Mouse (Mus musculus): Measurements from ENCODE around the gene Tmbim4. TPM values are rescaled to one million over a fixed set of nuclear protein-coding genes. Genes with fewer than 3 reads are reported as not detected.
A peak's percentile ranks its signal among the peaks of the same experiment; 100 is the strongest.

Gene Tmbim4
- 109 and 118 TPM in 2 replicates for polyA plus RNA-seq (2015; fragmentation: Nextera tagmentation; extraction: Ambion mirVana)

DNA sequence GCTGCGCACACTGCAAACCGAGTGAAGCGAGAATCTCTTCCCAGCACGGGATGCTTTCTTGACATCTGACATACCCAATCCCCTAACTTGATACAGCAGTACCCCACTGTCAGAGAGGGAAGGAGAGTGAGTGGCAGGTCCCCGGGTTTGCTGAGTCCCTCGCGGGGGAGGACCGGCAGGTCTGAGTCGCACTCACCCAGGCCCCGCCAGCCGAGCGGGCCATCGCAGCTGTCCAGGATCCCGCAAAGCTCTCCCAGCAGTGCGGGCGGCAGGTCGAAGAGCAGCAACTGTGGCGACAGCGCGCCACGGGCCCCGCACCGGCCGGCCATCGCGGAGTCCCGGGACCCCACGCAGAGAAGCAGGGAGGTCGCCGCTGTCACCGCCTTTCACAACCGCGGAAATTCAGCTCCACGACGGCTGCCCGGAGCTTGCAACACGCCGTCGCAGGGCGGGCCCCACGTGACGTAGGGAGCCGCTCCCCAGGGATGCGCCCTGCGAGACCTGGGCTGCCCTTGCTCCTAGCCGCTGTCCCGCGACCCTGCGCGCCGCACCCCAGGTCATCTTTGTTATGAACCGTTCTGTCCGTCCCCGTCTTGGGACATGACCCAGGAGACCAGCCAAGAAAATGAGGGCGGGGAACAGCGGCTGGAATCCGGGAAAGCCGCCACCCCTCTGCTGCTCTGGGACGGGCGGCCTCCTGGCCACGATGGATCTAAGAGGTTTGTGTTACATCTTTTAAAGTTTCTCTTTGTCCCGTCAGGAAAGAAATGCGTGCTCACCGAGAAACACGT, at the start of gene Tmbim4:
Tmbim4 (plus strand) TSS at position 460 of the 791 bp plus-strand sequence.
- H3K4me1 ChIP-seq (ENCODE audit: control insufficient read depth, insufficient read depth, low read depth, low read length): peaks cover 9% of the 10 kb centered on the region
- peaks cover 4% of the 10 kb centered on the region for H3K27me3 ChIP-seq (replicated peaks; ENCODE audit: control insufficient read depth, insufficient read depth, low read length)
- H3K9me3 ChIP-seq (ENCODE audit: control insufficient read depth, low read length): no peaks in the 10 kb centered on the region
- peak within 1 kb of the TSS; percentile 63 for H3K9ac ChIP-seq (ENCODE audit: low read depth, low read length)
- ATAC-seq: peak; percentile 20; the same call in 1 of the 2 replicates
- WGBS: under 1% methylated on average over 64 of the region's 65 CpGs
- peak within 1 kb of the TSS; percentile 87 for H3K4me2 ChIP-seq (ENCODE audit: low read length)
- peak within 1 kb of the TSS; percentile 48 for H3K4me3 ChIP-seq (ENCODE audit: low read length)
- H3K27ac ChIP-seq (ENCODE audit: low read depth, low read length): no peak within 1 kb of the TSS
- H3K36me3 ChIP-seq (ENCODE audit: control insufficient read depth, insufficient read depth, low read length): no peaks in the 10 kb centered on the region

DNA sequence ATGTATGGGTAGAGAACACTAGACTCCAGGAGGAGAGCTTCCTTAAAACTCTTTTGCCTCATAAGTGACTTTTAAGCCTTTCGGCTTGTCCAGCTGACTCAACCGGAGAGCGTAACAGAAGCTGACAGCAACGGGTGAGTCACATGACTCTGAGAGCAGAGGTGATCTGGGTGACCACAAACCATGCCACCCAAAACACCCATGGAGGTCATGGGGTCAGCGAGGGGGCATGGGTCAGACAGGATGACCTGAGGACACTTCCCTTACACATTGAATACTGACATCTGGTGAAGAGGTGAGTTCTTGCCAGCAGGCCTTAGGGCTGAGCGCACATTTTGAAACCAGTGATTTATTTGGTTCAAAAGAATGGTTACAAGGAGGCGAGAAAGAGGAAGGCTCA, 49.7 kb upstream of the Tmbim4 start:
- no peak overlapping the region for H3K27ac ChIP-seq (ENCODE audit: low read depth, low read length)
- H3K36me3 ChIP-seq (ENCODE audit: control insufficient read depth, insufficient read depth, low read length): no peaks in the 10 kb centered on the region
- H3K4me1 ChIP-seq (ENCODE audit: control insufficient read depth, insufficient read depth, low read depth, low read length): no peaks in the 10 kb centered on the region
- WGBS: 97% methylated on average over 7 of the region's 7 CpGs
- no peak overlapping the region for H3K4me3 ChIP-seq (ENCODE audit: low read length)
- H3K9ac ChIP-seq (ENCODE audit: low read depth, low read length): no peak overlapping the region
- H3K9me3 ChIP-seq (ENCODE audit: control insufficient read depth, low read length): peaks cover 6% of the 10 kb centered on the region
- no peaks in the 10 kb centered on the region for H3K27me3 ChIP-seq (replicated peaks; ENCODE audit: control insufficient read depth, insufficient read depth, low read length)
- H3K4me2 ChIP-seq (ENCODE audit: low read length): no peak overlapping the region
- no peak for ATAC-seq

DNA sequence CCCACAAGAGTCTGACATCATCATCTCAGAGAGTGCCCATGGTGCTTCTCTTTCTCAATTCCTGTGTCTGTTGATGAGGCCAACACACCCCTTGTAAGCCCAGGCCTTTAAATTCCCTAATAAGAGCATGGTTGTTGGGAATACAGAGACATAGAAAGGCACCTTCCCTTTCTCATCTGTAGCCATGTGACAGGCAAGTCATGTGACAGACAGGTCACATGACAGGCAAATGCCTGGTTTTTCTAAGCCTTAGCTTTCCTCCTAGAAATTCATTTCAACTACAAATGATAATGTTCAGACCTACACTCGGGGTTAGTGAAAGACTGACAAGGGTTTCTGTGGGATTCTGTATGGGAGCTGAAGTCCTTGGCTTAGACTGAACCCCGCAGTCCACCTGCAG, 47.5 kb upstream of the Tmbim4 start:
- Histone ChIP-seq H3K9me3 (ENCODE audit: control insufficient read depth, low read length) (peaks cover 6% of the 10 kb centered on the region), H3K9ac (ENCODE audit: low read depth, low read length) (no peak overlapping the region), H3K27me3 (replicated peaks; ENCODE audit: control insufficient read depth, insufficient read depth, low read length) (no peaks in the 10 kb centered on the region), H3K36me3 (ENCODE audit: control insufficient read depth, insufficient read depth, low read length) (no peaks in the 10 kb centered on the region), H3K4me2 (ENCODE audit: low read length) (no peak overlapping the region), H3K4me1 (ENCODE audit: control insufficient read depth, insufficient read depth, low read depth, low read length) (no peaks in the 10 kb centered on the region), H3K4me3 (ENCODE audit: low read length) (no peak overlapping the region), H3K27ac (ENCODE audit: low read depth, low read length) (no peak overlapping the region)
- no peak for ATAC-seq
- WGBS: 91% methylated on average over 2 of the region's 2 CpGs

DNA sequence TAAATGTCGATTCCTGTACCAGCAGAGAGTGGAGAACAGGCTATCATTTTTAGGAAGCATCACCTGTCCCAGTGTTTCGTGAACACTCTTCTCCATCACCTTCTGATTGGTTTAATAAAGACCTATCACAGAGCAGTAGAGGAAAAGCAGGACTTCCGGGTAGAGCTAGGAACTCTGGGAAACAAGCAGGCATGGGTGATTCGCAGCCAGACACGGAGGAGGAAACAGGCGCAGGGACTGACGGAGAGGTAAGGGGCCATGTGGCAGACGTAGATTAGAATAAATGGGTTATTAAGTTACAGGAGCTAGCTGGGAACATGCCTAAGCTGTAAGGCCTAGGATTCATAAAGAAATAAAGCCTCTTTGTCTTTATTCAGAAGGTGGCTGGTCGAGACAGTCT, 40.9 kb upstream of the Tmbim4 start:
- no peaks in the 10 kb centered on the region for H3K27me3 ChIP-seq (replicated peaks; ENCODE audit: control insufficient read depth, insufficient read depth, low read length)
- WGBS: 82% methylated on average over 9 of the region's 9 CpGs
- no peak overlapping the region for H3K27ac ChIP-seq (ENCODE audit: low read depth, low read length)
- ATAC-seq: no peak
- no peaks in the 10 kb centered on the region for H3K4me1 ChIP-seq (ENCODE audit: control insufficient read depth, insufficient read depth, low read depth, low read length)
- H3K4me2 ChIP-seq (ENCODE audit: low read length): no peak overlapping the region
- H3K36me3 ChIP-seq (ENCODE audit: control insufficient read depth, insufficient read depth, low read length): no peaks in the 10 kb centered on the region
- no peaks in the 10 kb centered on the region for H3K9me3 ChIP-seq (ENCODE audit: control insufficient read depth, low read length)
- H3K9ac ChIP-seq (ENCODE audit: low read depth, low read length): no peak overlapping the region
- no peak overlapping the region for H3K4me3 ChIP-seq (ENCODE audit: low read length)

DNA sequence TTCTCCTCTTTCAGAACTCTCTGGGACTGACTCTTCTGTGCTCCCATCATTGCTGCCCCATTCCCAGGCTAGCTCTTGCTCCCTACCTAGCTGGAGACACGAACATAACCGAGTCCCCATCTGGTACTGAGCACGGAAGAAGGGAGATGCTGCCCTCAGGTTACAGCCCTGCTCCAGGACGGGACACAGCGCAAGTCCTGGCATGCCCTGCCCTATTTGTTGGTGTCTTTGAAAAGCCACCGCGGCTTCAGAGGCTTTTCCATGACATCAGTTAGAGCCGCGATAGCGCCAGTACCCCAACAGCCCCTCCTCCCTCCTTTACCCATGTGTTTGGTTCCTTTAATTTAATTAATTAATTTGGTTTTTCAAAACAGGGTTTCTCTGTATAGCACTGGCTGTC, 38.5 kb upstream of the Tmbim4 start:
- Histone ChIP-seq H3K27me3 (replicated peaks; ENCODE audit: control insufficient read depth, insufficient read depth, low read length) (no peaks in the 10 kb centered on the region), H3K27ac (ENCODE audit: low read depth, low read length) (no peak overlapping the region), H3K36me3 (ENCODE audit: control insufficient read depth, insufficient read depth, low read length) (no peaks in the 10 kb centered on the region), H3K4me1 (ENCODE audit: control insufficient read depth, insufficient read depth, low read depth, low read length) (no peaks in the 10 kb centered on the region), H3K9me3 (ENCODE audit: control insufficient read depth, low read length) (no peaks in the 10 kb centered on the region), H3K4me3 (ENCODE audit: low read length) (no peak overlapping the region), H3K9ac (ENCODE audit: low read depth, low read length) (no peak overlapping the region), H3K4me2 (ENCODE audit: low read length) (no peak overlapping the region)
- no peak for ATAC-seq
- 86% methylated on average over 10 of the region's 10 CpGs for WGBS

DNA sequence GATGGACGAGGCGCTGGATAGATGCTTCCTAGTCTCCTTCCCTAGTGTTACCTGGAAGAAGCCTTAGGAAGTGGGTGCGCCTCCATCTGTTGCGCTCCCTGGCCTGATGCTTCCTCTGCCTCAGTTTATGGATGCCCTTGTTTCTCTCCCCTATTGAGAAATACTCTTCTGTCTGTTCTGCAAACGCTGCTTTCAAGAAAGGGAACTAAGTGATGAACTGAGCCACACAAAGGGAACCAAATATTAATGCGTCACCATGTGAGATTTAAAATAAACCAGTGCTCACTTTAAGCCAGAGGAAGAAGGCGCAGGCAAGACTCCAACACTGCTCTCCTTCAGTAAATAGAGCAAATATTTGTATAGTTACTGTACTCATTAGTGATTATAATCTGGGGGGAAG, 37.9 kb upstream of the Tmbim4 start:
- no peak overlapping the region for H3K4me3 ChIP-seq (ENCODE audit: low read length)
- no peak for ATAC-seq
- H3K9ac ChIP-seq (ENCODE audit: low read depth, low read length): no peak overlapping the region
- H3K27me3 ChIP-seq (replicated peaks; ENCODE audit: control insufficient read depth, insufficient read depth, low read length): no peaks in the 10 kb centered on the region
- H3K27ac ChIP-seq (ENCODE audit: low read depth, low read length): no peak overlapping the region
- no peaks in the 10 kb centered on the region for H3K36me3 ChIP-seq (ENCODE audit: control insufficient read depth, insufficient read depth, low read length)
- no peak overlapping the region for H3K4me2 ChIP-seq (ENCODE audit: low read length)
- H3K4me1 ChIP-seq (ENCODE audit: control insufficient read depth, insufficient read depth, low read depth, low read length): no peaks in the 10 kb centered on the region
- 93% methylated on average over 7 of the region's 7 CpGs for WGBS
- H3K9me3 ChIP-seq (ENCODE audit: control insufficient read depth, low read length): no peaks in the 10 kb centered on the region

DNA sequence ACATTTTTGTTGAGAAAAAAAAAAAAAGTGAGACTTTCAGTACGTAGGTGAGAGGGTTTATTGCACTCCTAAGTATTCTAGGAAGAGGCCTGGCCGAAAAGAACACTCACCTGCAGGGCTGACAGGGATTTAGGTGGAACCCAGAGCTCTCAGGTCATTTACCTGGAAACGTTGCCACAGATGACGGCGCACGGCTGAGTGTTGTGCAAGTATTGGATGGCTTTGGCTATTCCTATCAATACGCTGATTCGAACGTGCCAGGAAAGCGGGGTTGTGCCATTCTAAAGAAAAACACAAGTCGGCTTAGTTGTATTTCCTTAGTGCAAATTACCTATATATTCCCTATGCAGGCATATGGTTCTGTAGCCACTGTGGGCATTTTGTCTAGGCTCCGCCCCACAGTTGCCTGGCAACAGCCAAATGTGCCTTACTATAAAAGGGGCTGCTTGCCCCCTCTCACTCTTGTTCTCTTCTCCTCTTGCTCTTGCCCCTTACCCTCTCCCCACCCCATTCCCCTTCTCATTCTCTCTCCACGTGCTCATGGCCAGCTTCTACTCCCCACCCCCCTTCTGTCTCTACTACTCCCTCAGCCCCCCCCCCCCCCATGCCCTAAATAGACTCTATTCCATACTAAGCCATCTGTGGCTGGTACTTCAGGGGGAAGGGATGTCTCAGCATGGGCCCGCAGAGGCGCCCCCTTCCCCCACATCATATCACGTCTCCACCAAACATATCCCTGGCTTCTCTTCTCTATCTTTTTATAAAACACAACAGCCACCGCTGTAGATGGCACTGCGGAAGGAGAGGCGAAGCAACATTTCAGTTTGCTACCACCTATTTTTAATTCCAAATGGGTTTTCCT, 36.2 kb upstream of the Tmbim4 start:
- Histone ChIP-seq H3K27me3 (replicated peaks; ENCODE audit: control insufficient read depth, insufficient read depth, low read length) (no peaks in the 10 kb centered on the region), H3K27ac (ENCODE audit: low read depth, low read length) (no peak overlapping the region), H3K9me3 (ENCODE audit: control insufficient read depth, low read length) (no peaks in the 10 kb centered on the region), H3K4me3 (ENCODE audit: low read length) (no peak overlapping the region), H3K4me2 (ENCODE audit: low read length) (no peak overlapping the region), H3K36me3 (ENCODE audit: control insufficient read depth, insufficient read depth, low read length) (no peaks in the 10 kb centered on the region), H3K4me1 (ENCODE audit: control insufficient read depth, insufficient read depth, low read depth, low read length) (no peaks in the 10 kb centered on the region), H3K9ac (ENCODE audit: low read depth, low read length) (no peak overlapping the region)
- ATAC-seq: no peak
- WGBS: 84% methylated on average over 19 of the region's 19 CpGs

DNA sequence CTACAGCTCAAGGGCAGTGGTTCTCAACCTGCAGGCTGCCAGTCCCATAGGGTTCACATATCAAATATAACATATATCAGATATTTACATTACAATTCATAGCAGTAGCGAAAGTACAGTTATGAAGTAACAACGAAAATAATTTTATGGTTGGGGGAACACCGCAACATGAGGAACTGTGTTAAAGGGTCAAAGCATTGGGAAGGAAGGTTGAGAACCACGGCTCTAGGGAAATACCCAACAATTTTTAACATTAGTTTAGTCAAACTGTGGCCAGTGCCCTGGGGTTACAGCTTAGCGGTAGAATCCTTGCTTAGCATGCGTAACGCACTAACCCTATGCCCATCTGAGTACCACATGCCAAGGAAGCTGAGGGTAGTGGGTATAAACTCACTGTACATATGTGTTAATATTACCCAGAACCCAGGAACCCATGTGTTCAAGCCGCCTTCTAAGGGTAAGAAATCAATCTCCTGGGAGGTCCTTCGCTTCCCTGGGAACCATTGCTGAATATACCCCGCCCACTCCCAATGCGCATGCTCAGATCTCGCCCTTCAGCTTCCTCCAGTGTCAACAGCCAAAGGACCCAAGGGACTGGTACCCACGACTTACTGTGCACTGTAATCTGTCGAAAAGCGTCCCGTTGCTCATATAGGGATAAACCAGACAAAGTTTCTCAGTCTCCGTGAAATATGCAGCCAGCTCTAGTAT, 35.4 kb upstream of the Tmbim4 start:
- H3K36me3 ChIP-seq (ENCODE audit: control insufficient read depth, insufficient read depth, low read length): no peaks in the 10 kb centered on the region
- H3K9ac ChIP-seq (ENCODE audit: low read depth, low read length): no peak overlapping the region
- H3K27ac ChIP-seq (ENCODE audit: low read depth, low read length): no peak overlapping the region
- H3K4me3 ChIP-seq (ENCODE audit: low read length): no peak overlapping the region
- WGBS: 88% methylated on average over 17 of the region's 17 CpGs
- no peak for ATAC-seq
- H3K4me1 ChIP-seq (ENCODE audit: control insufficient read depth, insufficient read depth, low read depth, low read length): no peaks in the 10 kb centered on the region
- no peaks in the 10 kb centered on the region for H3K9me3 ChIP-seq (ENCODE audit: control insufficient read depth, low read length)
- H3K4me2 ChIP-seq (ENCODE audit: low read length): no peak overlapping the region
- no peaks in the 10 kb centered on the region for H3K27me3 ChIP-seq (replicated peaks; ENCODE audit: control insufficient read depth, insufficient read depth, low read length)

DNA sequence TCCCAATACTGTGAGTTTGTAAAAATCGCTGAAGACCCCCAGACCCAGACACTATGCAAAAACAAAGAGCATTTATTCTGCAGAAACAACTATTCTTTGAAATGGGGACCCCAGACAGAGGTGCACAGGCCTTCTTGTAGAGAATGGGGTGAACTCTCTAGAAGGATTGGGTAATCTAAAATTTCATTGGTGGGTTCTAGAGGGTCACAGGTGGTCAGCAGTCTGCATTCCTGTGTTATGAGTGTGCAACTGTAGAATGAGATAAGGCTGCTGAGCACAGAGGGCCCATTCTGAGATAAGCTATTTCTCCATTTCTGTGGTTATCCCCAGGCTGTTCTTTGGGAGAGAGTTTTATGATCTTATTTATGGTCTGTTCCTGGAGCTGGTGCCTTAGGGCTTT, 33.3 kb upstream of the Tmbim4 start:
- Histone ChIP-seq H3K9ac (ENCODE audit: low read depth, low read length) (no peak overlapping the region), H3K4me1 (ENCODE audit: control insufficient read depth, insufficient read depth, low read depth, low read length) (no peaks in the 10 kb centered on the region), H3K4me3 (ENCODE audit: low read length) (no peak overlapping the region), H3K36me3 (ENCODE audit: control insufficient read depth, insufficient read depth, low read length) (no peaks in the 10 kb centered on the region), H3K27me3 (replicated peaks; ENCODE audit: control insufficient read depth, insufficient read depth, low read length) (no peaks in the 10 kb centered on the region), H3K27ac (ENCODE audit: low read depth, low read length) (no peak overlapping the region), H3K4me2 (ENCODE audit: low read length) (no peak overlapping the region), H3K9me3 (ENCODE audit: control insufficient read depth, low read length) (no peaks in the 10 kb centered on the region)
- ATAC-seq: no peak
- WGBS: 84% methylated on average over 1 of the region's 1 CpGs
